12 mouse cellular contexts compared by ENCODE assay signal in genomic region chr15:38601436-38601835, GRCm38 (mm10).
DNase-seq lines count a peak whose midpoint lies in the region; ATAC-seq and TF ChIP-seq lines count a peak whose summit lies in the region.
"Had no signal": no experiment of that assay in that cellular context is flagged by ENCODE, and none has a peak within 500 bp of the region (broad histone marks: within the 10 kb centered on the region; RNA-seq: fewer than 3 reads in every experiment).

No protein-coding gene starts in this region.

- peaks cover 16% of the 10 kb centered on the region for H3K4me1 ChIP-seq in thymus, adult 2 months (replicated peaks; ENCODE audit: control insufficient read depth, insufficient read depth, low read length)
- H3K4me1 ChIP-seq in kidney, embryonic 16.5 days (ENCODE audit: insufficient read depth, low read length) = no peaks in the 10 kb centered on the region
- no peaks in the 10 kb centered on the region for H3K4me1 ChIP-seq in midbrain, embryonic 14.5 days (ENCODE audit: control insufficient read depth, insufficient read depth, low read length)
- H3K4me1 ChIP-seq: embryonic facial prominence, embryonic 13.5 days; kidney, embryonic 15.5 days had no signal

- no peaks in the 10 kb centered on the region for H3K79me2 ChIP-seq in macrophage (ENCODE audit: inconsistent target)

- no peak for TF ChIP-seq CTCF in thymus, adult 2 months (IDR thresholded peaks at IDR 0.05; ENCODE audit: borderline replicate concordance, control insufficient read depth, extremely low read depth, insufficient read depth, low read length, poor library complexity)

- peak overlapping the region; percentile 55 for H3K27ac ChIP-seq in thymus, adult 2 months (ENCODE audit: control insufficient read depth, insufficient read depth, low read length)
- H3K27ac ChIP-seq in macrophage = peak overlapping the region; percentile 90
- no peak overlapping the region for H3K27ac ChIP-seq in kidney, embryonic 16.5 days (ENCODE audit: low read length)
- no peak overlapping the region for H3K27ac ChIP-seq in midbrain, embryonic 14.5 days (replicated peaks; ENCODE audit: low read depth, low read length)
- H3K27ac ChIP-seq: embryonic facial prominence, embryonic 13.5 days; kidney, embryonic 15.5 days; liver, embryonic 12.5 days had no signal

- WGBS in thymus, adult 2 months = 9% methylated on average over 7 of the region's 7 CpGs
- WGBS in macrophage (ENCODE audit: missing documents) = 42% methylated on average over 7 of the region's 7 CpGs
- WGBS in kidney, embryonic 16.5 days = 91% methylated on average over 7 of the region's 7 CpGs
- WGBS in midbrain, embryonic 14.5 days = 93% methylated on average over 7 of the region's 7 CpGs

- ATAC-seq in kidney, embryonic 16.5 days (ENCODE audit: low FRiP score, low TSS enrichment) = no peak
- no peak for ATAC-seq in midbrain, embryonic 14.5 days (ENCODE audit: low FRiP score, low TSS enrichment)
- ATAC-seq: liver, embryonic 12.5 days had no signal

- H3K9ac ChIP-seq in kidney, embryonic 16.5 days (replicated peaks; ENCODE audit: low read length) = no peak overlapping the region
- H3K9ac ChIP-seq in midbrain, embryonic 14.5 days (replicated peaks; ENCODE audit: low read length) = no peak overlapping the region
- H3K9ac ChIP-seq: embryonic facial prominence, embryonic 13.5 days; kidney, embryonic 15.5 days; liver, embryonic 12.5 days had no signal

- no peaks in the 10 kb centered on the region for H3K36me3 ChIP-seq in thymus, adult 2 months (ENCODE audit: control insufficient read depth, insufficient read depth, low read length)
- H3K36me3 ChIP-seq in macrophage (ENCODE audit: inconsistent target) = no peaks in the 10 kb centered on the region
- no peaks in the 10 kb centered on the region for H3K36me3 ChIP-seq in kidney, embryonic 16.5 days (ENCODE audit: insufficient read depth, low read length)
- H3K36me3 ChIP-seq in midbrain, embryonic 14.5 days (ENCODE audit: control insufficient read depth, insufficient read depth, low read length) = no peaks in the 10 kb centered on the region
- H3K36me3 ChIP-seq: embryonic facial prominence, embryonic 13.5 days; kidney, embryonic 15.5 days; liver, embryonic 12.5 days had no signal

- H3K4me3 ChIP-seq in thymus, adult 2 months (ENCODE audit: control insufficient read depth, insufficient read depth, low read length) = no peak overlapping the region; the same call in 1 of the 2 replicates
- peak overlapping the region; percentile 24 for H3K4me3 ChIP-seq in macrophage (ENCODE audit: inconsistent target)
- H3K4me3 ChIP-seq in kidney, embryonic 16.5 days (ENCODE audit: low read length) = no peak overlapping the region
- H3K4me3 ChIP-seq in midbrain, embryonic 14.5 days (replicated peaks; ENCODE audit: low read depth, low read length) = no peak overlapping the region
- H3K4me3 ChIP-seq: embryonic facial prominence, embryonic 13.5 days; kidney, embryonic 15.5 days; liver, embryonic 12.5 days had no signal

- H3K4me2 ChIP-seq in kidney, embryonic 16.5 days (replicated peaks; ENCODE audit: low read depth, low read length) = no peak overlapping the region
- no peak overlapping the region for H3K4me2 ChIP-seq in midbrain, embryonic 14.5 days (ENCODE audit: low read length)
- H3K4me2 ChIP-seq: embryonic facial prominence, embryonic 13.5 days; kidney, embryonic 15.5 days; liver, embryonic 12.5 days had no signal

- peak; percentile 17 for DNase-seq in thymus, adult 2 months
- DNase-seq in thymus, adult 18-20 months = no peak
- peak; percentile 93 for DNase-seq in gonadal fat pad, adult 2 months (ENCODE audit: low read depth)
- DNase-seq in left cerebral cortex, adult 9 months (ENCODE audit: low spot score in 2 of 2) = no peak
- no peak for DNase-seq in layer of hippocampus, adult 11-12 months (ENCODE audit: low spot score)
- DNase-seq in midbrain, embryonic 14.5 days = no peak
- DNase-seq: gastrocnemius, postnatal 10 days had no signal

- TF ChIP-seq POLR2A in thymus, adult 2 months (IDR thresholded peaks at IDR 0.05; ENCODE audit: control insufficient read depth, extremely low read depth, insufficient read depth, low read length, poor library complexity) = no peak

- no peaks in the 10 kb centered on the region for H3K9me3 ChIP-seq in kidney, embryonic 16.5 days (ENCODE audit: low read length)
- H3K9me3 ChIP-seq in midbrain, embryonic 14.5 days (ENCODE audit: control insufficient read depth, low read length) = no peaks in the 10 kb centered on the region
- H3K9me3 ChIP-seq: embryonic facial prominence, embryonic 13.5 days; kidney, embryonic 15.5 days; liver, embryonic 12.5 days had no signal

- H3K27me3 ChIP-seq in thymus, adult 2 months (ENCODE audit: control insufficient read depth, insufficient read depth, low read length) = no peaks in the 10 kb centered on the region
- no peaks in the 10 kb centered on the region for H3K27me3 ChIP-seq in kidney, embryonic 16.5 days (ENCODE audit: insufficient read depth, low read length)
- no peaks in the 10 kb centered on the region for H3K27me3 ChIP-seq in midbrain, embryonic 14.5 days (ENCODE audit: control insufficient read depth, insufficient read depth, low read length)
- H3K27me3 ChIP-seq: embryonic facial prominence, embryonic 13.5 days; kidney, embryonic 15.5 days; liver, embryonic 12.5 days had no signal

Comparison
In these comparisons a context has a peak if more than half of its experiments do, and no peak if none do; other contexts are left out.
1. DNase-seq: peak in thymus, adult 2 months (single experiment) and gonadal fat pad, adult 2 months (single experiment); none in thymus, adult 18-20 months (0 of 2), left cerebral cortex, adult 9 months (0 of 2), layer of hippocampus, adult 11-12 months (single experiment) and midbrain, embryonic 14.5 days (single experiment).
2. H3K27ac ChIP-seq: peak in thymus, adult 2 months (single experiment) and macrophage (single experiment); none in kidney, embryonic 16.5 days (single experiment) and midbrain, embryonic 14.5 days (single experiment).